Mouse (Mus musculus) neural tube, embryonic 12.5 days (tissue): ENCODE measurements around the gene Frmd4a. TPM values are rescaled to one million over a fixed set of nuclear protein-coding genes. Genes with fewer than 3 reads are reported as not detected.

Source experiments
- ATAC-seq: fragments of 200-750 bp; cut with Nextera tagmentation; 2 replicates; pipeline ENCODE4 v1.8.0; 2017; ENCODE audit warnings: low read depth, mild to moderate bottlenecking, moderate TSS enrichment, moderate library complexity; ENCODE audit not compliant: low FRiP score
- H3K27ac ChIP-seq: fragments of 300-500 bp; sonication (generic); 2 replicates; pipeline ENCODE4 v1.5.1; 2016
- H3K27me3 ChIP-seq: fragments of 300-500 bp; sonication (generic); replicated peaks from 2 replicates; pipeline ENCODE4 v1.6.1; 2016; ENCODE audit warnings: mild to moderate bottlenecking
- H3K36me3 ChIP-seq: fragments of 300-500 bp; sonication (generic); 2 replicates; pipeline ENCODE4 v1.6.1; 2016; ENCODE audit warnings: mild to moderate bottlenecking
- H3K4me1 ChIP-seq: fragments of 300-500 bp; sonication (generic); 2 replicates; pipeline ENCODE4 v1.6.1; 2016
- H3K4me2 ChIP-seq: fragments of 300-500 bp; sonication (generic); replicated peaks from 2 replicates; pipeline ENCODE4 v1.6.1; 2016; ENCODE audit warnings: mild to moderate bottlenecking
- H3K4me3 ChIP-seq: fragments of 300-500 bp; sonication (generic); 2 replicates; pipeline ENCODE4 v1.5.1; 2016
- H3K9ac ChIP-seq: fragments of 300-500 bp; sonication (generic); 2 replicates; pipeline ENCODE4 v1.6.1; 2016; ENCODE audit warnings: mild to moderate bottlenecking
- H3K9me3 ChIP-seq: fragments of 300-500 bp; sonication (generic); 2 replicates; pipeline ENCODE4 v1.6.1; 2016; ENCODE audit warnings: mild to moderate bottlenecking
- WGBS: fragments of 180-500 bp; shearing (Covaris S2); methylation state at CpG from one replicate; pipeline ENCODE4 v1.1.7; 2016; 5-methylcytosine and 5-hydroxymethylcytosine counted together
- polyA plus RNA-seq: library from polyadenylated mRNA; unstranded; fragments of >200 nt; fragmentation: Nextera tagmentation; extraction: Ambion mirVana; gene quantifications from 2 replicates; pipeline ENCODE4 v1.2.1, GENCODE M21; 2016

Gene Frmd4a
- polyA plus RNA-seq, 1 experiment from 2014 or later: 56.7 TPM

DNA sequence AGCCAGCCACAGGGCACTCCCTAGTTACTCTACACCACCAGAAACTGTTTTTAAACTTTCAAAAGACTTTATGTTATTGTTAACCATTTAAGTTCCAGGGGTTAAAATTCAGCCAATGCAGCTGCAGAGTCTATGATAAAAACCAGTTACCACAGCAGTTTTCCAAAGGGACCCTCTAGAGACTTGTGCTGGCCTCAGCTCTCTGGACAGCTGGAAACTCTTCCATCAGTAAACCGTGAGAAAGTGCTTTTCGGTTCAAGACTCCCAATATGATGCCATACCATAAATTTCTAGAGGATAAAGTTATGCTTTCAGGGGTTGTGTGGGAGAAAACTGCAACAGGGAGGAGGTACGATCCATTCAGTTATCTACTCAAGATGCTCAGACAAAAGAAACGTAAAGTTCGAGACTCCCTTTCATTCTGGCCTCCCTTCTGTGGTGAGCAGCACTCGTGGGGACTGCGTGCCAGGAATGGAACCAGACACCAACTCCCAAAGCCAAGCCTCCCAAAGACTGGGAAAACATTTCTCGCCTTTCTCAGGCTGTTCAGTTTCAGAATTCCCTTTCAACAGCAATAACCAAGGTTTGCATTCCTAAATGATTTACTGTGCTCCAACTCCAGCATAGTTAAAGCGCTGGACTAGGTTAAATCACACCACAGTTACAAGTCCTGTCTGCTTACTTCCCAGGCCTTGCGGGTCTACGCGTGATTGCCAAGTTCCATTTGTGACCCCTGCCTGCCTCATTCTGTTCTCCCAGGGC, 603.3 kb downstream of the Frmd4a start:
- Histone ChIP-seq H3K27me3 (no peaks in the 10 kb centered on the region), H3K36me3 (peaks cover 14% of the 10 kb centered on the region), H3K4me1 (no peaks in the 10 kb centered on the region), H3K4me3 (no peak overlapping the region), H3K9ac (no peak overlapping the region), H3K9me3 (no peaks in the 10 kb centered on the region), H3K4me2 (no peak overlapping the region), H3K27ac (no peak overlapping the region)
- WGBS: 69% methylated on average over 12 of the region's 12 CpGs
- ATAC-seq: no peak

DNA sequence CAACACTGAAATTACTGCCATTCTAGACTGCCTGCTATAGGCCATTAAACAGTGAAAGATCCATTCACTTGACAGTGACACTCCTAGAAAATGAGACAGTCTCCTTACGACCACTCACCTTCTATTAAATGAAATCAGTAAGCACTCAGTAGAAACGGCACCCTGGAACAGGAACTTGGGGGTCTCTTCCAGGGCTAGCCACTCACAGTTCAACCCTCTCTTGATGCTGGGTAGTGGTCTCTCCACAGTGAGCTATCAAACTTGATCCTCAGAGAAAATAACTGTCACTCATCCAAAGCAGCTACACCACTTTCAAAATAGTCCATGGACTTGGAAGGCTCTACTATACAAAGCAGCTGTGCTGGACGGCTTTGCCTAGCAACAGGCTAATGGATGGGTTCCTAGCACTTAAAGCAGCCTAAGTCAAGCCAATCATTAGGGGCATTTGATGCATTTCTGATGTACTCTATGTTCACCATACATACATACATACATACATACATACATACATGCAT, 604.0 kb downstream of the Frmd4a start:
- Histone ChIP-seq H3K4me1 (no peaks in the 10 kb centered on the region), H3K4me2 (no peak overlapping the region), H3K9me3 (no peaks in the 10 kb centered on the region), H3K4me3 (no peak overlapping the region), H3K27ac (no peak overlapping the region), H3K27me3 (no peaks in the 10 kb centered on the region), H3K9ac (no peak overlapping the region), H3K36me3 (peaks cover 14% of the 10 kb centered on the region)
- 74% methylated on average over 3 of the region's 3 CpGs for WGBS
- ATAC-seq: no peak

DNA sequence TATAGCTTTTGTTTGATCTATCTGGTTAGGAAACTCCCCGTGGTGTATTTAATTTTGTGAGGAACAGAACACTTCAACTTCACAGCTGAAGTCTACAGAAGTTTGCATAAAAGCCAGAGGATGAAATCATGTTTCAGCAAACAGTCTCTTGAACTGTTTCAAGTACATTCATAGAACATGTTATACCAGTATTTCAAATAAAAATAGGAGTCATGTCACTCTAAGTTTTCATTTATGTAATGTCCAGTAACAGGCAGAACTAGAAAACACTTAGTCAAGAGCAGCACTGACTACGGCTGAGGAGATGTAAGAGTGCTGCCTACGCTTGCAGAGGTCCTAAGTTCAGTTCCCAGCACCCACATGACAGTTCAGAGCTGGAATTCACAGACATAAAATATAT, 609.4 kb downstream of the Frmd4a start:
- H3K36me3 ChIP-seq: peaks cover 40% of the 10 kb centered on the region
- no peak for ATAC-seq
- no peak overlapping the region for H3K27ac ChIP-seq
- no peak overlapping the region for H3K9ac ChIP-seq
- H3K4me3 ChIP-seq: no peak overlapping the region
- no peaks in the 10 kb centered on the region for H3K27me3 ChIP-seq
- 95% methylated on average over 3 of the region's 3 CpGs for WGBS
- no peaks in the 10 kb centered on the region for H3K9me3 ChIP-seq
- H3K4me1 ChIP-seq: no peaks in the 10 kb centered on the region
- no peak overlapping the region for H3K4me2 ChIP-seq

DNA sequence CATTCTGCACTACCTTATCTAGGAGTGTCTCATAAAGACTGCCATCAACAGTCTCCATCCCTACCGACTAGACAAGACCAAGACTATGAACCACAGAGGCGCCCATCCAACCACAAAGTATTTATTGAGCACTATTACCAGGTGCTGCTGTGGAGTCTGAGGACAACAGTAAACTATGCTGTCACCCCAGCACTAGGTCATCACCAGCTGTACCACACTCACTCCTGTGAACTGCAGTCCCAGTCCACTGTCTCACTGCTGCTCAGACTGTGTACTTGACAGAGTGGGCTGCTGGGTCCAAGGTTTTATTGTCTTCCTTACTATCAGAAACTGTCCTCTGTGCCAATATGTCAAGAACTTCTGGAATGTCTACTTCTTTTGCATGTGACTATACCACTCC, 611.4 kb downstream of the Frmd4a start:
- H3K9me3 ChIP-seq: no peaks in the 10 kb centered on the region
- H3K9ac ChIP-seq: no peak overlapping the region
- WGBS: 88% methylated on average over 2 of the region's 2 CpGs
- H3K4me1 ChIP-seq: no peaks in the 10 kb centered on the region
- no peak for ATAC-seq
- no peak overlapping the region for H3K4me3 ChIP-seq
- H3K36me3 ChIP-seq: peaks cover 47% of the 10 kb centered on the region
- H3K27ac ChIP-seq: no peak overlapping the region
- H3K27me3 ChIP-seq: no peaks in the 10 kb centered on the region
- no peak overlapping the region for H3K4me2 ChIP-seq

DNA sequence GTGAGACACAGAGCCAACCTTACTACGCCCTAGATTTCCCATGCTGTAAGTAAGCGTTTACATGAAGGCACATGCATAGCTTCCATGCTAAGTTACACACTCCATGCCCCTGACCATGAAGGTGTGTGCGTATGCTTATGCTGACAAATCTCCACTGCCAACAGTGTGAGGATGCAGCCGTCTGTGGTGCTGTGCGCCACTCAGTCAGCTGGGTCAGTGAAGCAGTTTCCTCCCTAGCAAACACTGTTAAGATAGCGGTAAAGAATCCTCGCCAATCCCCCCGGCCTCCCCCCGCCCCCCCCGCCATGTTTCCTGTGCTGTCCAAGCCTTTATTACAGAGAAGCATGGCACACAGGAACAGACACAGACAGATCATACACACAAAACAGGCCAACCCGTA, 612.0 kb downstream of the Frmd4a start:
- H3K4me1 ChIP-seq: no peaks in the 10 kb centered on the region
- H3K9me3 ChIP-seq: no peaks in the 10 kb centered on the region
- no peak overlapping the region for H3K9ac ChIP-seq
- H3K27ac ChIP-seq: no peak overlapping the region
- no peak for ATAC-seq
- H3K4me2 ChIP-seq: no peak overlapping the region
- H3K36me3 ChIP-seq: peaks cover 47% of the 10 kb centered on the region
- no peaks in the 10 kb centered on the region for H3K27me3 ChIP-seq
- WGBS: 91% methylated on average over 11 of the region's 11 CpGs
- no peak overlapping the region for H3K4me3 ChIP-seq

DNA sequence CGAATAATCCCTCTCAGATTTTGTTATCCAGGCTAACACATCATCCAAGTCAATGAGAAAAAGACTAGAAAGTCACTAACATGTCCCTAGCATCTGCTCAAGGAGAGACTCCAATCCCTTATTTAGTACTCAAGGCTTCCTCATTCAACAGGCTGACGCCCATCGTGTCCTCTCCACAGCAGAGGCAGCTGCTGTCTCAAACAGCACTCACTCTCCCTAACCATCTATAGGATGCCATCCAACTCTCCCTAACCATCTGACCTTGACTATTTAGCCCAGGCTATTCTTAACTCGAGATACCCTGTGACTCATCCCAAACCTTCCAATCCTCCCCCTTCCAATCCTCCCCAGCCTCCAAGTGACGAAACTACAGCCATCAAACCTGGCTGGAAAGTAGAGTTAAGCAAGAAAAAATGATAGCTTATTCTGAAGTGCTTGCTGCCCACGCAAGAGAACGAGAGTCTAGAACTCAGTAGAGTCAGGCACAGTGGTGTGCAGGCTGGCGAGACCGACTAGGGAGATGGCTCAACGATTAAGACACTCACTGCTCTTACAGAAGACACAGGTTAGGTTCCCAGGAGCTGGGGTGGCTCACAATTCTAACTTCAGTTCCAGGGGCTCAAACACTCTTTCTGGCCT, 612.8 kb downstream of the Frmd4a start:
- no peak overlapping the region for H3K27ac ChIP-seq
- no peak overlapping the region for H3K4me2 ChIP-seq
- H3K9ac ChIP-seq: no peak overlapping the region
- no peak for ATAC-seq
- no peaks in the 10 kb centered on the region for H3K4me1 ChIP-seq
- H3K27me3 ChIP-seq: no peaks in the 10 kb centered on the region
- H3K4me3 ChIP-seq: no peak overlapping the region
- 95% methylated on average over 10 of the region's 10 CpGs for WGBS
- no peaks in the 10 kb centered on the region for H3K9me3 ChIP-seq
- peaks cover 56% of the 10 kb centered on the region for H3K36me3 ChIP-seq

DNA sequence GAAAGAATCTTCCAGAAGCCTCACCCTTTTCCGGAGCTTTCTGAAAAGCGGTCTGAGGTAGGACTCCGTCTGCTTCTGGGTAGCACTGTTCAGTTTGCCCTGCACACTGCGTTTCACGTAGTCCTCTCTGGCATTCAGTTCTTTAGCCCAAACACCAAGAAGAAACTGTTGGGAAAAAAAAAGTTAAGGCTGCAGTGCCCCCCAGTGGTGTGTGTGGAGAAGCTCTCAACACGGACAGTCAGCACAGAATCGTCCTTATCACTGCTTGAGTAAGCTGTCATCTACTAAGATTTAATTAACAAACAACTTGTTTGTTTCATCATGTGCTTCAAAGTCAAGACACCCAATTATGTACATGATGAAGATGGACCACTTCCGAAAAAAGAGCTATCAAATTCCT, 618.3 kb downstream of the Frmd4a start:
- no peak overlapping the region for H3K27ac ChIP-seq
- no peaks in the 10 kb centered on the region for H3K4me1 ChIP-seq
- WGBS: 91% methylated on average over 8 of the region's 8 CpGs
- H3K27me3 ChIP-seq: no peaks in the 10 kb centered on the region
- H3K4me3 ChIP-seq: no peak overlapping the region
- H3K9me3 ChIP-seq: no peaks in the 10 kb centered on the region
- H3K4me2 ChIP-seq: no peak overlapping the region
- no peak for ATAC-seq
- H3K9ac ChIP-seq: no peak overlapping the region
- H3K36me3 ChIP-seq: peaks cover 76% of the 10 kb centered on the region

DNA sequence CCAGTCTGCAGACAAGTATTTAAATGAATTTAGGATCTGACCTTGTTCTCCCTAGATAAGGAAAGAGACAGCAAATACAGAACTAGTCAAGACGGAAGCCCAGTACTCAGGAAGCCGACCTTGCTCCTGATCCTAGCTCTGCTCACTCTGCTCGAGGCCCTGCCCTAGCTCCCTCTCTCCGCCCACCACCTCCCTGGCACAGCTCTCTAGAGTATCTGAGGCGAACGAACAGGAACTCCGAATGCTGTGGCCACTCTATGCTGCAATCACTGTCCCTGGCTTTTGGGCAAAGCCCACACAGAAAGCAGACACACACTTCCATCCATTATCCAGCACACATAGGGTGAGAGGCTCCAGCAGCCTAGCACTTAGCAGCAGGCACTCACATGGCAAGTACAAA, 619.1 kb downstream of the Frmd4a start:
- H3K36me3 ChIP-seq: peaks cover 74% of the 10 kb centered on the region
- no peaks in the 10 kb centered on the region for H3K27me3 ChIP-seq
- H3K4me2 ChIP-seq: no peak overlapping the region
- 94% methylated on average over 7 of the region's 7 CpGs for WGBS
- ATAC-seq: no peak
- no peak overlapping the region for H3K27ac ChIP-seq
- H3K4me3 ChIP-seq: no peak overlapping the region
- H3K9ac ChIP-seq: no peak overlapping the region
- no peaks in the 10 kb centered on the region for H3K4me1 ChIP-seq
- H3K9me3 ChIP-seq: no peaks in the 10 kb centered on the region

DNA sequence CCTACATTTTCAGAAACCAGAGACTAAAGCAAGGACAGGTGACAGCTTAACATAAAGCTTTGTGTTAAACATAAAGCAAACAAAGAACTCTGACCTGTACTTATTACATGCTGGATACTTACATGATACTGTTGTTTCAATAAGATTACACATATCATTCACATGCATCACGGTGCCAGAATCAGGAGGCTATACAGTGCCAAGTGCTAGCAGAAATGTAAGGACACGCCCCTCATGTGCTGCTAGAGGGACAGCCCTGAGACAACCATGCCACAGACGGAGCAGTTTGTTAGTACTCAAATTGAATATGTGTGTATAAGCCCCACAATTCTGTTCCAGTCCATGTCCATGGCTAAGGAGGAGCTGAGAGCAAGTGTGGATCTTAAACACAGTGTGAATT, 620.7 kb downstream of the Frmd4a start:
- no peak for ATAC-seq
- no peaks in the 10 kb centered on the region for H3K4me1 ChIP-seq
- no peaks in the 10 kb centered on the region for H3K27me3 ChIP-seq
- peaks cover 72% of the 10 kb centered on the region for H3K36me3 ChIP-seq
- 96% methylated on average over 3 of the region's 3 CpGs for WGBS
- H3K4me2 ChIP-seq: no peak overlapping the region
- H3K9ac ChIP-seq: no peak overlapping the region
- no peaks in the 10 kb centered on the region for H3K9me3 ChIP-seq
- H3K27ac ChIP-seq: no peak overlapping the region
- no peak overlapping the region for H3K4me3 ChIP-seq

DNA sequence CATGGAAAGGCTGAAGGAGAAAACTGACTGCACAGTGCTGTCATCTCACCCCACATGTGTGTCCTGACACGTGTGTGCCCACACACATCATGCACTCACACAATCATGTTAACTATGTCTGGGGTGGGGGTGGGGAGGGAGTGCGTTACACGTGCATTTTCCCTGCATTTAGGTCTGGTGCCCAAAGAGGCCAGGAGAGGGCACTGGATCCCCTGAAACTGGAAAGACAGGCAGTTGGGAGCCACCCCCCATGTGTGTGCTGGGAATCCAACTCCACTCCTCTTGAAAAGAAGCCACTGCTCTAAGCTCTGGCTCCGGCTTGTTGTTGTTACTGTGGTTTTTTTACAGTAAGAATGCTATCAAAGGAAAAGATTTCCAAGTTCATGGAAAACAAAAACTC, 627.5 kb downstream of the Frmd4a start:
- Histone ChIP-seq H3K4me3 (no peak overlapping the region), H3K4me1 (peaks cover 3% of the 10 kb centered on the region; the same call in 1 of the 2 replicates), H3K9ac (no peak overlapping the region), H3K27me3 (no peaks in the 10 kb centered on the region), H3K4me2 (no peak overlapping the region), H3K27ac (no peak overlapping the region), H3K36me3 (peaks cover 51% of the 10 kb centered on the region), H3K9me3 (no peaks in the 10 kb centered on the region)
- no peak for ATAC-seq
- WGBS: 77% methylated on average over 4 of the region's 4 CpGs

DNA sequence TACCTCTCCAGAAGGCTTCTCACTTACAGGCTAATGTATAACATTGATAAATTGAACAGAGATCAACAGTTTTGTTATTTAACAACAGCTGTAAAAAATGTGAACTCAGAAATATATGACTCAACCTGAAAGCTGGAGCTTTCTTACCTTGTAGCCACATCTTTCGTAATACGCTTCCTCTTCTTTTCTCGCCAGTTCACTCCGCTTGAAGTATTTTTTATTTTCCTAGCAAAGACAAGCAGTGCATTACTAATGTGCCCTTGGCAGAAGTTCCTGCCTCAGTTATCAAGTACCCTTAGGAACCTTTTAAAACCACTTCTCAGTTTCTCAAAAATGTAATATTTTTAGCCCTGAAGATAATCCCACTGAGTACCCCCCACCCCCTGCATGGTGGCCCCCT, 630.6 kb downstream of the Frmd4a start:
- H3K27me3 ChIP-seq: no peaks in the 10 kb centered on the region
- H3K4me1 ChIP-seq: peaks cover 15% of the 10 kb centered on the region
- no peak overlapping the region for H3K27ac ChIP-seq
- WGBS: 94% methylated on average over 4 of the region's 4 CpGs
- H3K36me3 ChIP-seq: peaks cover 34% of the 10 kb centered on the region
- no peak for ATAC-seq
- H3K4me3 ChIP-seq: no peak overlapping the region
- no peak overlapping the region for H3K4me2 ChIP-seq
- H3K9me3 ChIP-seq: no peaks in the 10 kb centered on the region
- H3K9ac ChIP-seq: no peak overlapping the region

DNA sequence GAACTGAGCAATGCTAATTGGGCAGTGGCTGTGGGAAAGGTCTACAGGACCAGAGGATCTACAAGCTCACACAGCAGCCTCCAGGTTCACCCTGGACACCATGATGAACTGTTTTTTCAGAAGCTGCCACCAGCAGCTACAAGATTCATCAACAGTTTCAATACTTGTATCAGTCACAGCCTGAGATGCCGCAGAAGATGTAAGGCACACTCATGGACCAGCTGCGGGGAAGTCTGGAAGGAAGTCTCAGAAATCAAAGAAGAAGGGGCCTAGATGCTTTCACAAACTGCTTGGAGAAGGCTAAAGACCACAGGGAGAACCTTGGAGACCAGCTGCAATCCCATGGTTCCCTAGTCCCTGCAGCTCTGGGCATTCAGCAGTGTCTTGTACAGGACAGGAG, 632.1 kb downstream of the Frmd4a start:
- Histone ChIP-seq H3K27ac (no peak overlapping the region), H3K4me2 (no peak overlapping the region), H3K4me3 (no peak overlapping the region), H3K9ac (no peak overlapping the region), H3K4me1 (peaks cover 15% of the 10 kb centered on the region), H3K36me3 (peaks cover 26% of the 10 kb centered on the region), H3K9me3 (no peaks in the 10 kb centered on the region), H3K27me3 (no peaks in the 10 kb centered on the region)
- WGBS: 100% methylated on average over 2 of the region's 2 CpGs
- no peak for ATAC-seq
